In the genomic region with DNA sequence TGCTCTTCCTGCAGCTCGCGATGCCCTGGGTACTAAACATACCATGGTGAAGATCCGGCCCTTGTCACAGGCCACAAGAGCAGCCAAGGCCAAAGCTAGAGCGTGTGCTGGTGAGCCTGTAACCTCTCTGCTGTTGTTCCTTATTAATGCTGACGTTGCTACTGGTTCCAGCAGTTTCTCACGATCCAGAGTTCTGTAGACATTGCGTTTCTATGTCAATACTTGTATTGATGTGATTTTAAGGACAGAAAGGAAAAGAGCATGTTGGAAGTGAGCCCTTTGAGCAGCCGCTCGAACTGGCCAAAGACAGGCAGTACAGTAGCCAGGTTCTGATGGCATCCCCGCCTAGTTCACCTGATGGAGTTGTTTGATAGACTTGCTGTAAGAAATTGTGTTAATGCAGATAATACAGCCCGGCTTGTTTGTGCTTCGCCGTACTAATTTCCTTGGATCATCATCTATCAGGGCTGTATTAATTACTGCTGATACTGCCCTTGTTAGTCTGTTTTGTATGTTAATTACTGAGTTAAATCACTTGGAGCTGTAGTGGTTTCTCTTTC, we compare ENCODE assay signal across 28 mouse cellular contexts. TPM values are rescaled to one million over a fixed set of nuclear protein-coding genes. Genes with fewer than 3 reads are reported as not detected.
DNase-seq lines count a peak whose midpoint lies in the region; ATAC-seq lines count a peak whose summit lies in the region.
"Had no signal": no experiment of that assay in that cellular context is flagged by ENCODE, and none has a peak within 500 bp of the region (broad histone marks: within the 10 kb centered on the region; RNA-seq: fewer than 3 reads in every experiment).

No protein-coding gene starts in this region.

- peaks cover 9% of the 10 kb centered on the region for H3K4me1 ChIP-seq in heart, embryonic 11.5 days (ENCODE audit: control insufficient read depth, insufficient read depth, low read length)
- H3K4me1 ChIP-seq in liver, embryonic 13.5 days (replicated peaks) = peaks cover 40% of the 10 kb centered on the region
- H3K4me1 ChIP-seq: neural tube, embryonic 15.5 days had no signal

- ATAC-seq in heart, embryonic 11.5 days (replicated peaks; ENCODE audit: insufficient number of reproducible peaks, low FRiP score, low TSS enrichment) = no peak
- ATAC-seq in erythroblast, adult 5-6 weeks (replicated peaks; ENCODE audit: low FRiP score, poor library complexity, severe bottlenecking) = peak; percentile 74
- ATAC-seq in liver, embryonic 13.5 days (ENCODE audit: low read depth) = peak; percentile 70
- ATAC-seq in megakaryocyte-erythroid progenitor cell, adult 5-6 weeks (replicated peaks; ENCODE audit: low FRiP score, low TSS enrichment, poor library complexity, severe bottlenecking) = peak; percentile 74; the same call in 1 of the 2 replicates
- no peak for ATAC-seq in monocyte, adult 5-6 weeks (replicated peaks; ENCODE audit: insufficient number of reproducible peaks, low FRiP score, low TSS enrichment, poor library complexity, severe bottlenecking)
- ATAC-seq: forebrain, embryonic 13.5 days; hindbrain, postnatal 0 days; intestine, embryonic 15.5 days; lung, postnatal 0 days; Patski had no signal

- no peaks in the 10 kb centered on the region for H3K9me3 ChIP-seq in heart, embryonic 11.5 days (replicated peaks; ENCODE audit: control insufficient read depth, low read length)
- H3K9me3 ChIP-seq in liver, embryonic 13.5 days (replicated peaks) = no peaks in the 10 kb centered on the region
- H3K9me3 ChIP-seq: forebrain, embryonic 13.5 days; heart, embryonic 15.5 days; hindbrain, embryonic 12.5 days; intestine, embryonic 15.5 days; neural tube, embryonic 15.5 days had no signal

- 91% methylated on average over 13 of the region's 13 CpGs for WGBS in heart, embryonic 11.5 days (ENCODE audit: insufficient replicate concordance)
- WGBS in liver, embryonic 13.5 days (ENCODE audit: insufficient replicate concordance) = 63% methylated on average over 13 of the region's 13 CpGs

- H3K4me3 ChIP-seq in heart, embryonic 11.5 days (ENCODE audit: low read depth, low read length) = no peak overlapping the region
- no peak overlapping the region for H3K4me3 ChIP-seq in liver, embryonic 13.5 days (replicated peaks)
- H3K4me3 ChIP-seq: forebrain, embryonic 13.5 days; heart, embryonic 15.5 days; hindbrain, embryonic 12.5 days; intestine, embryonic 15.5 days; neural tube, embryonic 15.5 days had no signal

- no peak overlapping the region for H3K4me2 ChIP-seq in heart, embryonic 11.5 days
- H3K4me2 ChIP-seq in liver, embryonic 13.5 days = peak overlapping the region; percentile 42
- H3K4me2 ChIP-seq: forebrain, embryonic 13.5 days; heart, embryonic 15.5 days; hindbrain, embryonic 12.5 days; intestine, embryonic 15.5 days; neural tube, embryonic 15.5 days had no signal

- H3K9ac ChIP-seq in heart, embryonic 11.5 days (ENCODE audit: low read depth, low read length) = no peak overlapping the region
- peak overlapping the region; percentile 55 for H3K9ac ChIP-seq in liver, embryonic 13.5 days
- H3K9ac ChIP-seq: forebrain, embryonic 13.5 days; heart, embryonic 15.5 days; hindbrain, embryonic 12.5 days; intestine, embryonic 15.5 days; neural tube, embryonic 15.5 days had no signal

- peak overlapping the region; percentile 25 for H3K27ac ChIP-seq in heart, embryonic 11.5 days (ENCODE audit: low read depth, low read length)
- H3K27ac ChIP-seq in liver, embryonic 13.5 days = peak overlapping the region; percentile 86
- H3K27ac ChIP-seq: forebrain, embryonic 13.5 days; heart, embryonic 15.5 days; hindbrain, embryonic 12.5 days; hindbrain, postnatal 0 days; intestine, embryonic 15.5 days; neural tube, embryonic 15.5 days had no signal

- DNase-seq in heart, adult 8-10 months (ENCODE audit: low spot score) = no peak
- peak; percentile 31 for DNase-seq in liver, embryonic 13.5 days
- no peak for DNase-seq in embryo, embryonic 10 days (ENCODE audit: low spot score)
- DNase-seq: adrenal gland, postnatal 25 days; cerebellum, adult 9-10 months; gastrocnemius, postnatal 14 days; heart, adult 11 months; kidney, adult 8-10 months; kidney, postnatal 10 days; layer of hippocampus, adult 9-11 months; lung, adult 18-20 months; lung, postnatal 4 days; midbrain, embryonic 14.5 days; retina, postnatal 1 day; right cerebral cortex, postnatal 14 days; thymus, postnatal 4 days had no signal

- H3K36me3 ChIP-seq in heart, embryonic 11.5 days (ENCODE audit: control insufficient read depth, insufficient read depth, low read length) = no peaks in the 10 kb centered on the region
- peaks cover 29% of the 10 kb centered on the region for H3K36me3 ChIP-seq in liver, embryonic 13.5 days

- no peaks in the 10 kb centered on the region for H3K27me3 ChIP-seq in heart, embryonic 11.5 days (ENCODE audit: control insufficient read depth, insufficient read depth, low read length)
- H3K27me3 ChIP-seq in liver, embryonic 13.5 days = no peaks in the 10 kb centered on the region
- H3K27me3 ChIP-seq: forebrain, embryonic 13.5 days; heart, embryonic 15.5 days; hindbrain, embryonic 12.5 days; intestine, embryonic 15.5 days; neural tube, embryonic 15.5 days; Patski had no signal

RNA-seq across cellular contexts. Expression of a gene that starts 29.7 kb away (rescaled TPM):
- 0.14 and 0.24 TPM in 2 replicates for polyA plus RNA-seq in heart, embryonic 11.5 days (2014; fragmentation: Nextera tagmentation; extraction: Ambion mirVana)
- 1 to 10 TPM in 1 of 4 experiments, under 1 TPM in 3; 0.60 to 1.1 (median 0.81) TPM for total RNA-seq in heart, adult 8-10 months (2022)
- total RNA-seq in erythroblast, adult 5-6 weeks (2015; ENCODE audit: low replicate concordance) = not detected in 2 replicates
- not detected in 2 replicates for total RNA-seq in erythroblast, adult 5-6 weeks (2017; ENCODE audit: low replicate concordance)
- 0.06 and 0.18 TPM in 2 replicates for polyA plus RNA-seq in liver, embryonic 13.5 days (2015; fragmentation: Nextera tagmentation; extraction: Ambion mirVana)
- not detected in 2 replicates for total RNA-seq in megakaryocyte-erythroid progenitor cell, adult 5-6 weeks (2014; fragmentation: Nextera tagmentation)
- not detected in 2 replicates for total RNA-seq in megakaryocyte-erythroid progenitor cell, adult 5-6 weeks (2017)
- 0.11 TPM in 1 of 3 replicates, not detected in the others for total RNA-seq in monocyte, adult 5-6 weeks (2017)
- polyA plus RNA-seq: hindbrain, postnatal 0 days had no signal

Comparison
In these comparisons a context has a peak if more than half of its experiments do, and no peak if none do; other contexts are left out.
1. ATAC-seq: peak in erythroblast, adult 5-6 weeks (single experiment), liver, embryonic 13.5 days (single experiment) and megakaryocyte-erythroid progenitor cell, adult 5-6 weeks (single experiment); none in heart, embryonic 11.5 days (single experiment) and monocyte, adult 5-6 weeks (single experiment).